Mouse (Mus musculus) thymus, postnatal 10 days (tissue): ENCODE measurements at regions not wholly inside any gene's neighbourhood (a gene's known extent, or its start where the extent isn't known, plus 50 kb on each side); places are given as distances from the start of the nearest gene placed in this dataset.
"Not testable (repeated sequence)": the region's sequence is repeated elsewhere in the genome, so short reads cannot be mapped to it uniquely, and the experiment has no call there.

Experiments
- DNase-seq, 2 experiments: peaks; one replicate each; pipeline ENCODE4 v3.0.0; 2021; ENCODE audit warnings: low spot score in 2 of 2

GRCm38 (mm10) chr8:103798630-103799029, 302.8 kb upstream of the Cdh5 start:
- DNase-seq, result not testable (repeated sequence)

- DNase-seq, result no peak
Observed at GRCm38 (mm10) chr8:103808171-103808570, 293.3 kb upstream of the Cdh5 start.

- no peak for DNase-seq
Observed at GRCm38 (mm10) chr8:103808580-103808979, 292.8 kb upstream of the Cdh5 start.

GRCm38 (mm10) chr8:103809140-103809539, 292.3 kb upstream of the Cdh5 start:
- no peak for DNase-seq

- no peak for DNase-seq
Observed at GRCm38 (mm10) chr8:103813954-103814591, 287.4 kb upstream of the Cdh5 start.

DNA sequence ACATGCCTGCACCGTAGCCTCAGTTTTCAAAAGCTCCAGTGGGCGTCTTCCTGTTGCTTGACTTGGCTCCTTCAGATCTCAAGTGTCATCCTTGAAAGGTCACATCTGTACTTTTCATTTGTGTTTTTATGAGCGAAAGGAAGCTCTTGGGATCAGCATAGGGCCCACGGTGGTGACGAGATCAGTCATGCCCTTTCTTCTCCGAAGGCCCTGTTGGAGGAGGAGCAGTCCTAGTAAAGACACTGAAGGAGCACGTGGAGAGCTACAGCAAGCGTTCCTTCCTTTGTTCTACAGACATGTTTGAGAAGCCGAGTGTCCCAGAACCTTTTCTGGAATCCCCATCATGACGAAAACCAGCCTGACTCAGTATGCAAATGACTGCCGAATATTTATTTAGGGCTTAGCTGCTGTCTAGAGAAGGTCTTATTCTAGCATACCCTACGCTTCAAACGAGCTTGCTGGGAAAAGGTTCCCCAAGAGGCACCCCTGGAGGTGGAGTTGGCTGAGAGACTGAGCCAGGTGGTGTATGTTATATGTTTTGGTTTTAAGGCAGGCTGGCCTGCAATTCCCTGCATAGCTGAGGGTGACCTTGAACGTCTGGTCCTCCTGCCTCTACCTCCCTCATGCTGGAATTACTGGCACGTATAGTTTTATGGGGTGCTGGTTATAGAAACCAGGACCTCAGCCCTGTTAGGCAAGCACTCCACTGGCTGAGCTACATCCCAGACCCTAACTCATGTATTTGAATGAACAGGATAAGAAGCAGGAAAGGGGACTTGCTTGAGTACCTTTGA, 285.1 kb upstream of the Cdh5 start:
- DNase-seq, result no peak

- DNase-seq, result no peak
Observed at GRCm38 (mm10) chr8:103823541-103823940, 277.9 kb upstream of the Cdh5 start.

GRCm38 (mm10) chr8:103824747-103825146, 276.7 kb upstream of the Cdh5 start:
- DNase-seq, result no peak

GRCm38 (mm10) chr8:103825289-103825688, 276.1 kb upstream of the Cdh5 start:
- DNase-seq, result no peak

DNA sequence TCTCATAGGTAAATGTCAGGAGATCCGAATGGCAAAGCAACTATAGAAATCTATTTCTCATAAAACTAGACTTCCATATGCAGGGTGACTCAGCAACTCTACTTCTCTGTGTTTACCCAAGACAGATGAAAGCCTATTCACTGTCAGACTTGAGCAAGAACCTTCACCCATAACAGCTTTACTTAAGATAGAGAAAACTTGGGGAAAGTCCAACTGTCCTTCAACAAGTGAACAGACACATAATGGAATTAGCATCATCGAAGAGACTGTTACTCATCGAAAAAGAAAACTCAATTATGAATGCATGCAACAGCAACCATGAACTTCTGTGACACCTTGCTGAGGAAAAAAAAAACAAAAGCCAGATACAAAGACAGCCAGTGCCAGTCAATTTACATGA, 271.0 kb upstream of the Cdh5 start:
- DNase-seq, result no peak

GRCm38 (mm10) chr8:103839990-103840389, 261.4 kb upstream of the Cdh5 start:
- no peak for DNase-seq

- no peak for DNase-seq
Observed at GRCm38 (mm10) chr8:103845964-103846363, 255.5 kb upstream of the Cdh5 start.

GRCm38 (mm10) chr8:103846382-103846976, 254.9 kb upstream of the Cdh5 start:
- no peak for DNase-seq

GRCm38 (mm10) chr8:103849785-103850184, 251.6 kb upstream of the Cdh5 start:
- no peak for DNase-seq

- DNase-seq, result no peak
Observed at GRCm38 (mm10) chr8:103851286-103851685, 250.1 kb upstream of the Cdh5 start.

- no peak for DNase-seq
Observed at GRCm38 (mm10) chr8:103853048-103853447, 248.4 kb upstream of the Cdh5 start.

GRCm38 (mm10) chr8:103855291-103855690, 246.1 kb upstream of the Cdh5 start:
- no peak for DNase-seq

DNA sequence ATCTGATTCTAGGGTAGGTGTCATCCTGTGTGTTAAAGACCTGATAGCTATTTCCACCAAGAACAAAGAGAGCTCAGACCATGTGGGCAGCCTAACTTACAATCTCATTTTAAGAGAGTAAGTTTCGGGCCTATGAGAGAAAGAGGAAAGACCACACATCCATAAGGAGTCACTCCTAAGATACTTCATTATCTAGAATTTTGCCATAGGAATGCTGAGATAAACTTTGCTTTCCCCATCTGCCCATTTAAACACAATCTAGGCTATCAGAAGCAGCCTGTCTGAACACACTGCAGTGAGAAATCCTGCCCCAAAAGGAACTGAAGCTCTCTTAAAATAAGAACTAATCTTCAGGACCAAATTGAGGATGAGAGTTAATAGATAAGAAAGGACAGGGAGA, 242.3 kb upstream of the Cdh5 start:
- no peak for DNase-seq

DNA sequence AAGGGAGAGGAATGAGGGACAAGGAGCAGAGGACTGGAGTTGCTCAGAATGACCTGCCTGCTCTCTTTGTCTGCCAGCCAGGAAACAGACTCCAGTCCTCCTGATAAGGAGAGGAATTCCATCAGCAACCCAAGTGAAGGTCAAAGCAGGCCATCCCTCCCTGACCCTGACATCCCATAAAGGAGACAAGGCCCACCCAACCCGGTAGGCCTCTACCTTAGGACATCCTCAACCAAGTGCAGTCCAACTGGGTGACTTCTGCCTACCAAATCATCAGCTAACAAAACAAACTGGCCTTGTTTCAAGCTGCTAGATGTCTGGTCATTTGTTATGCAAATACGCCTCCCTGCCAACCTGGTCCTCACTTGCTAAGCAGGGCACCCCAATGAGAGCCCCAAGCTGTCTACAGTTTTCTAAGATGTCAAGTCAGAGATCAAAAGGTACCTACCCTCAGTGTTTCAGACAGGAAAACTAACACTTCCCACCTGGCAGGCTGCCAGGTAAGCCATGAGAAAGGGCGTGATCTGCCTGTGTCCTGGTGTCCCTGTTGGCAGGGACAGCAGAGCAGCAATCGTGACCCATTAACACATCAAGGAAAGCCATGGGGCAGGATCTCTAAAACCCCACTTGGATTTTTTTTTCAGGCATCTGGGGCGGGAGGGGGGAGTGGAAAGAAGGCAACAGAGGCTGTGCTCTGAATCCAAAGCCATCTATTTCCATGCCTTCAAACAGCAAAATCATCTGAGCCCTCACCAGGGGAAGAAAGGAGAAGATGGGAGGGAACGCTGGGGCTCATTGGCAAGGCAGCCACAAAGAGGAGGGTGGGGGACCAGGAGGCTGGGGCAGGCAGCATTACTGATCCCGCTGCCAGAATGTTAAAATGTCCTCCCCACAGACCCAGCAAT, 227.6 kb upstream of the Cdh5 start:
- DNase-seq, result no peak

DNA sequence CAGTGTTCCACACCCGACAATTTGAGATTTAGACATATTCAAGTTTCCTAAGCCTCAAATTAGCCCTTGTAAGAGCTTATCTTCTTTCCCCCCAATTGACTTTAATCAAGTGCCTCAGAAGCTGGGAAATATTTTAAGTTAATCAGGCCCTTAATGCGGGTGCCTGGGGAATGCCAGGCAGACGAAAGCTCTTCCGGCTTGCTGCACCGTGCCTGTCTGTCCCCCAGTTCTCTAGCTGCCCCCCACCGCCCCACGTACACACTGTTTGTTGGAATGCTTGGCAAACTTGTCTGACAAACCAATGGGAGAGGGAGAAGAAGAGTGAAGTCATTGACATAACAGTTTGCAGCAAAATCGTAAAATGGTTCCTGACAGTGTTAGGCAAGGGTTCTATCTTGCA, 226.9 kb upstream of the Cdh5 start:
- DNase-seq, result no peak

- no peak for DNase-seq
Observed at GRCm38 (mm10) chr8:103879505-103879904, 221.9 kb upstream of the Cdh5 start.
